Mouse (Mus musculus) lung, adult 2 months (tissue): ENCODE results near the gene Ryr1.

Source experiments
- CTCF ChIP-seq: fragments of 200-500 bp; IDR thresholded peaks from 2 replicates; pipeline ENCODE4 v1.5.1; 2011; ENCODE audit warnings: mild to moderate bottlenecking, low read length, control low read depth; ENCODE audit not compliant: insufficient read depth
- POLR2A ChIP-seq: fragments of 200-500 bp; IDR thresholded peaks from 2 replicates; pipeline ENCODE4 v1.6.1; 2011; ENCODE audit warnings: low read depth, mild to moderate bottlenecking, control low read depth, low read length, borderline replicate concordance; ENCODE audit errors: extremely low read depth

DNA sequence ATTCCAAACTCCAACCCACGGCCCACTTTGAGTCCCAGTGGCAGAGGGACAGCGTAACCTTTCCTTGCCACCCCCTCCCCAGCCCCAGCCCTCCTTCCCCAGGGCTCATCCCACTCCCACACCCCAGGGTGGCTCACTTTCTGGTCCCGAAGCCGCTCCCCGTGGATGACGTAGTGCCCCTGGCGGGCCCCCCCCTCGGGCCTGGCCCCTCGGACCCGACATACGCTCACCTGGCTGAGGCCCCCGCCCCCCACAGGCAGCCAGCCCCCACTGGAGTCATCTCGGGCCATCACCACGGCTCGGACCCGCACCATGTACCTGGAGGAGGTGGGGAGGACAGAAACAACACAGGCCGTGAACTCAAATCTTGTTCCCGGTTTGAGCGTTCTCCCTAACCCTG is 42.7 kb upstream of the Ryr1 start:
- TF ChIP-seq POLR2A (no peak), CTCF (no peak)
